Mouse (Mus musculus) bone marrow macrophage, adult 2 months (primary cell): Measurements from ENCODE around the gene Apba3. TPM values are rescaled to one million over a fixed set of nuclear protein-coding genes. Genes with fewer than 3 reads are reported as not detected.
A peak's percentile ranks its signal among the peaks of the same experiment; 100 is the strongest.
"Not testable (repeated sequence)": the region's sequence is repeated elsewhere in the genome, so short reads cannot be mapped to it uniquely, and the experiment has no call there.

Experiments used
- H3K27ac ChIP-seq: 2 replicates; pipeline ENCODE4 v1.5.1; 2012; ENCODE audit warnings: low read depth, low read length; ENCODE audit not compliant: insufficient read depth
- H3K4me1 ChIP-seq: 2 replicates; pipeline ENCODE4 v1.6.1; 2012; ENCODE audit warnings: low read length; ENCODE audit not compliant: control insufficient read depth, insufficient read depth
- H3K4me3 ChIP-seq: 2 replicates; pipeline ENCODE4 v1.5.1; 2012; ENCODE audit warnings: mild to moderate bottlenecking, low read length, moderate library complexity; ENCODE audit not compliant: insufficient read depth
- CTCF ChIP-seq: IDR thresholded peaks from 2 replicates; pipeline ENCODE4 v1.5.1; 2012; ENCODE audit warnings: low read depth, mild to moderate bottlenecking, low read length, moderate library complexity
- POLR2A ChIP-seq: IDR thresholded peaks from 2 replicates; pipeline ENCODE4 v1.6.1; 2012; ENCODE audit warnings: mild to moderate bottlenecking, low read depth, low read length, borderline replicate concordance
- polyA plus RNA-seq: library from polyadenylated mRNA; stranded (reverse); fragments of >200 nt; gene quantifications from 2 replicates; pipeline ENCODE4 v1.2.4, GENCODE M21; 2012; ENCODE audit not compliant: missing spikeins, insufficient read depth, insufficient read length

The Apba3 gene
- polyA plus RNA-seq = 34.3 and 36.1 TPM in 2 replicates

DNA sequence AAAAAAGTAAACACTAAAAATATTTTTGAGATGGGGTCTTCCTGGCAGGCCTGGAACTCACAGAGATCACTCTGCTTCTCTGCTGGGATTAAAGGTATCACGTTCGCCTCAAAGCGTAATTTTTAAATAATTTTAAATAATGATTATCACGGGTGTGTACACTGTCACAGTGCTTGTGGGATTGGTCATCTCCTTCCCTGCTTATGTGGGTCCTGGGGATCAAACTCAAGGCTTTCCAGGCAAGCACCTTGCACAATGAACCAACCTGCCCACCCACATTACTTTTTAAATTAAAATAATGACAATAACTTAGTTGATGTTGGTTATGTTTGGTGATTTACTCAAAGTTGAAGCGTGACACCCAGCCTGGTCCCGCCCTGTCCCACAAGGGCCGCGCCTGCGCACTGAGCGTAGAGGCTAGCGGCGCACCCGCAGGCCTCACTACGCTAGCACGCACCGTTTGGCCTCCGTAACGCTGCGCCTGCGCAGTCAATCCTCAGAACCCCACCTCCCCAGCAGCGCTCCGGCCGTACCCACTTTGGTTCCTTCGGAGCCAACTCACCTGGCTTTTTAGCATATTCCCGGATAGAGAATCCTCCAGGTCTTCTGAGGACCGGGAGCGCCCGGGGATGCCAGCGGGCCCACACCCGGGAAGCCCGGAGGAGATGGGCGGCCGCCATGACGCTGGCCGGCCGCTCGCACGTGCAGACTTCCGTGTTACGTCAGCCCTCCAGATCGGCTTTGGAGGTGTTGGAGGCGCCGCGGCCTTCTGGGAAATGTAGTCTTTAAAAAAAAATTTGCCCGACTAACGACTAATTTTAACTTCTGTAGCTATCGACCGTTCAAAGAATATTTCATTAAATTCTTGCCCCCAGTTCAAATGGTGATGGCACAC, at the start of gene Apba3, which contains the start of gene Mrpl54:
Gene Apba3 (plus strand): TSS at position 750 of the 895 bp plus-strand sequence.
Gene Mrpl54 (minus strand): TSS at position 724 of the 895 bp plus-strand sequence.
- Histone ChIP-seq H3K27ac (peak within 1 kb of the TSS; percentile 72), H3K4me1 (peaks cover 11% of the 10 kb centered on the region)

GRCm38 (mm10) chr10:81217267-81217666, 49.5 kb upstream of the Apba3 start:
- H3K4me3 ChIP-seq, H3K27ac ChIP-seq: not testable (repeated sequence)
- peak; percentile 29; the same call in 1 of the 2 replicates for TF ChIP-seq CTCF
- H3K4me1 ChIP-seq = peaks cover 12% of the 10 kb centered on the region

More for the DNA sequence above, at the start of gene Apba3, which contains the start of gene Mrpl54:
- peak within 1 kb of the TSS; percentile 70 for H3K4me3 ChIP-seq
- TF ChIP-seq POLR2A (no peak), CTCF (no peak)

GRCm38 (mm10) chr10:81217964-81218363, 48.8 kb upstream of the Apba3 start:
- Histone ChIP-seq H3K4me1 (peaks cover 12% of the 10 kb centered on the region), H3K4me3 (no peak overlapping the region)

DNA sequence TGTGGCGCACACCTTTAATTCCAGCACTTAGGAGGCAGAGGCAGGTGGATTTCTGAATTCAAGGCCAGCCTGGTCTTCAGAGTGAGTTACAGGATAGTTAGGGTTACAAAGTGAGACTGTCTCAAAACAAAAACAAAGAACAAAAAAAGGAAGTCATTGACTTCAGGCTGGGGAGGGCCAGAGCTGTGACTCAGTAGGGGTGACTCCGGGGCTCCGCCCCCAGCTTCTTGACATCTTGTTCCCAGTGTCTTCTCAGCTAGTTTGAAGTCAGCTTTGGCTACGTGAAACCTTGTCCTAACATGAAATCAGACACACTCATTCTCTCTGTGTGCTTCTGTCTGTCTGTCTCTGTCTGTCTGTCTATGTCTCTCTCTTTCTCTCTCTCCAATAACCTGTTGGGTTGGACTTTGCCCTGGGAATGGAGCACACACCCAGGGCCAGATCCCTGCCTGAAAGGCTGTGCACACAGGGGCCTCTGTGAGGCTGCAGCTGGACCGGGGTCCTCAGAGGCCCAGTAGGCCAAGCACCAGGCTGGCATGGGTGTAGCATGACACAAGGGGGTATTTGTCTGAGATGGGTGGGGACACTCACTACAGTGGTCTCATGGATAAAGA, 45.3 kb upstream of the Apba3 start:
- H3K27ac ChIP-seq = peak overlapping the region; percentile 50
- H3K4me3 ChIP-seq = no peak overlapping the region
- TF ChIP-seq CTCF (no peak), POLR2A (no peak)
- peaks cover 12% of the 10 kb centered on the region for H3K4me1 ChIP-seq

More at GRCm38 (mm10) chr10:81217964-81218363, 48.8 kb upstream of the Apba3 start:
- TF ChIP-seq POLR2A (no peak), CTCF (peak; percentile 92)
- no peak overlapping the region for H3K27ac ChIP-seq

DNA sequence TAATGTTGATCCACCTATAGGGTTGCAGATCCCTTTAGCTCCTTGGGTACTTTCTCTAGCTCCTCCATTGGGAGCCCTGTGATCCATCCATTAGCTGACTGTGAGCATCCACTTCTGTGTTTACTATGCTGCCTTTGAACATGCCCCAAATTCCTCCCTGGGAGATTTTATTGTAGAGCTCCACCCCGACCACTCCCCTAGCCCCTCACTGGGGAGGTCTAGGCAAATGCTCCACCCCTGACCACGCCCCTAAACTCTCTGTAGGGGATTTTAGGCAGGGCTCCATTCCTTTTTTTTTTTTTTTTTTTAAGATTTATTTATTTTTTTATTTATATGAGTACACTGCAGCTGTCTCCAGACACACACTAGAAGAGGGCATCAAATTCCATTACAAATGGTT, 43.0 kb upstream of the Apba3 start:
- H3K4me1 ChIP-seq = peaks cover 12% of the 10 kb centered on the region
- H3K27ac ChIP-seq, H3K4me3 ChIP-seq: not testable (repeated sequence)

DNA sequence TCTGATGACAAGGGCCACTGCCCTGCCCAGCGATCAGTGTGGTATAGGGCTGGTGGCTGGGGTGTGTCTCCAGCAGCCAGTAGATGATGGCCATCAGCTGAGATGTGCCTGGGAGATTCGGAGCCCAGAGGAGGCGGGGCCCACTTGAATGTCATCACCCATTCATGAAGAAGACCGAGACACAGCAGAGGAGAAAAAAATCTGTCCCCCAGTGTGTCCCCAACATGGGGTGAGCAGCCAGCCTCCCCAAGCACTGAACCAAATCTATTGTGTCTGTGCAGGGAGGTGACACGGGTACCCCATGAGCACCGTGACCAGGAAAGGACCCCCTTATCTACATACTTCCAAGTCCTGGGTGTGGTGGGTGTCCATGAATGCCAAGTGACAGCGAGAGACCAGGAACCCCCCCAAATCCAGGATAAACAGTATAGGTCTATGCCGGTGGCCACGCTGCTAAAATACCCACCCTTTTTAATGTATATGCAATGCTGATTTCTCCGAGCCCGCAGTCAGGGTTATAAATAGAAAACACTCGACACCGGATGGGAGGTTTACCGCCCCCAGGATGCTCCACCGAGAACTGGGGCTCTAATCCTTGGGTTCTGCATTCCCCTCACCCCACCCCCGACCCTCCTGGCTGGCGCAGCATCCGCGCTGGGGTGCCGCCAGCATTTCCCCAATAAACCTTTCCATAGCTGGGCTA, 36.9 kb upstream of the Apba3 start:
- TF ChIP-seq CTCF (no peak), POLR2A (no peak)
- H3K27ac ChIP-seq = no peak overlapping the region
- peaks cover 5% of the 10 kb centered on the region for H3K4me1 ChIP-seq
- H3K4me3 ChIP-seq = no peak overlapping the region

- no peak within 1 kb of the TSS for H3K4me3 ChIP-seq
- peak; percentile 33 for TF ChIP-seq CTCF
- TF ChIP-seq POLR2A = no peak
- H3K27ac ChIP-seq = no peak within 1 kb of the TSS
These were observed 36.1 kb upstream of the Apba3 start, which contains the start of gene Atcay for GRCm38 (mm10) chr10:81230438-81231332. Atcay (minus strand) TSS chr10:81230833.

DNA sequence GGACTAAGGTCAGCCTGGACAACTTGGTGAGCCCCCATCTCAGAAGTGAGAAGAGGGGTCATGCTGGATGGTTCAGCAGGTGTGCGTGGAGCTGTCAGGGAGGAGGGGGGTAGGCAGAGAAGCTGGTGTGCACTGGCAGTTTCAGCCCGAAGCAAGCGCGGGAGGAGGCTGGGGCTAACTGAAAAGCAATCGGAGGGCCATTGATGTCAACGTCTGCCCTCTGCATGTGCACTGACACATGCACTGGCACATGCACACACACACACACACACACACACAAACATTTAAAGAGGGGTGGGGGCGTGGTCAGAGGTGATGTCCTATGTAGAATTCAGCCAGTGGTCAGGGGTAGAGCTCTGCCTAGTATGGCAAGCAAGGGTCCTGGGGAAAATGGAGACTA, 35.3 kb upstream of the Apba3 start:
- TF ChIP-seq POLR2A = no peak
- no peak for TF ChIP-seq CTCF
- Histone ChIP-seq H3K4me1 (peaks cover 5% of the 10 kb centered on the region), H3K27ac (no peak overlapping the region), H3K4me3 (no peak overlapping the region)

More at GRCm38 (mm10) chr10:81230438-81231332, 36.1 kb upstream of the Apba3 start, which contains the start of gene Atcay:
- peaks cover 5% of the 10 kb centered on the region for H3K4me1 ChIP-seq
